Mouse (Mus musculus) hindbrain, embryonic 14.5 days (tissue): ENCODE measurements around the gene Csmd2. TPM values are rescaled to one million over a fixed set of nuclear protein-coding genes. Genes with fewer than 3 reads are reported as not detected.

ENCODE experiments used
- ATAC-seq: fragments of 200-750 bp; cut with Nextera tagmentation; 2 replicates; pipeline ENCODE4 v1.8.0; 2017; ENCODE audit warnings: moderate number of reproducible peaks, mild to moderate bottlenecking, moderate TSS enrichment, moderate library complexity; ENCODE audit not compliant: low FRiP score
- DNase-seq: peaks from one replicate; pipeline ENCODE4 v3.0.0-alpha.2; 2015; ENCODE audit warnings: low spot score
- H3K27ac ChIP-seq: fragments of 300-500 bp; sonication (generic); 2 replicates; pipeline ENCODE4 v1.5.1; 2014; ENCODE audit warnings: mild to moderate bottlenecking, moderate library complexity
- H3K27me3 ChIP-seq: fragments of 300-500 bp; sonication (generic); 2 replicates; pipeline ENCODE4 v1.6.1; 2014; ENCODE audit warnings: mild to moderate bottlenecking, low read length, mixed read lengths; ENCODE audit not compliant: control insufficient read depth, insufficient read depth
- H3K36me3 ChIP-seq: fragments of 300-500 bp; sonication (generic); replicated peaks from 2 replicates; pipeline ENCODE4 v1.6.1; 2014; ENCODE audit not compliant: control insufficient read depth, insufficient read depth
- H3K4me1 ChIP-seq: fragments of 300-500 bp; sonication (generic); replicated peaks from 2 replicates; pipeline ENCODE4 v1.6.1; 2014; ENCODE audit warnings: antibody characterized with exemption, low read length, mixed read lengths; ENCODE audit not compliant: control insufficient read depth, insufficient read depth
- H3K4me2 ChIP-seq: fragments of 300-500 bp; sonication (generic); replicated peaks from 2 replicates; pipeline ENCODE4 v1.6.1; 2014; ENCODE audit warnings: mild to moderate bottlenecking, moderate library complexity
- H3K4me3 ChIP-seq: fragments of 300-500 bp; sonication (generic); replicated peaks from 2 replicates; pipeline ENCODE4 v1.5.1; 2014; ENCODE audit warnings: mild to moderate bottlenecking, low read length
- H3K9ac ChIP-seq: fragments of 300-500 bp; sonication (generic); 2 replicates; pipeline ENCODE4 v1.6.1; 2014
- H3K9me3 ChIP-seq: fragments of 300-500 bp; sonication (generic); 2 replicates; pipeline ENCODE4 v1.6.1; 2016; ENCODE audit warnings: low read length; ENCODE audit not compliant: control insufficient read depth
- WGBS: fragments of 180-500 bp; shearing (Covaris S2); extraction: QIAGEN DNeasy Blood & Tissue Kit; methylation state at CpG from one replicate; pipeline ENCODE4 v1.1.7; 2014; 5-methylcytosine and 5-hydroxymethylcytosine counted together
- polyA plus RNA-seq: library from polyadenylated mRNA; unstranded; fragments of >200 nt; fragmentation: Nextera tagmentation; extraction: Ambion mirVana; gene quantifications from 2 replicates; pipeline ENCODE4 v1.2.1, GENCODE M21; 2014

Csmd2 gene
- polyA plus RNA-seq, 1 experiment from 2014 or later = 8.3 TPM

DNA sequence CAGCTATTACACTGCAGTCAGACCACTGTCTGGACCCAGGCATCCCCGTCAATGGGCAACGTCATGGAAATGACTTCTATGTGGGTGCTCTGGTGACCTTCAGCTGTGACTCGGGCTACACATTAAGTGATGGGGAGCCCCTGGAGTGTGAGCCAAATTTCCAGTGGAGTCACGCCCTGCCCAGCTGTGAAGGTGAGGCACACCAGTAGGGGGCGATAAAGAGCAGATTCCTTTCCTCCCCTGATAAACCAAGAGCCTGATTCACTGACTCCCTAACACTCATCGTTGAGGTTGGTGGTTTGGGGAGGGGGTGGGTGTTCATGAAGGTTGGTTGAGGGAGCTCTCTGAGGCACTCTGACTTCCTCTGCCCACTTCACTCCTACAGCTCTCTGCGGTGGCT lies 396.1 kb downstream of the Csmd2 start:
- H3K9me3 ChIP-seq = no peaks in the 10 kb centered on the region
- DNase-seq (no peak), ATAC-seq (no peak)
- no peaks in the 10 kb centered on the region for H3K27me3 ChIP-seq
- no peak overlapping the region for H3K9ac ChIP-seq
- H3K4me1 ChIP-seq = no peaks in the 10 kb centered on the region
- peaks cover 33% of the 10 kb centered on the region for H3K36me3 ChIP-seq
- H3K4me3 ChIP-seq = no peak overlapping the region
- H3K27ac ChIP-seq = no peak overlapping the region
- no peak overlapping the region for H3K4me2 ChIP-seq
- 93% methylated on average over 7 of the region's 7 CpGs for WGBS

DNA sequence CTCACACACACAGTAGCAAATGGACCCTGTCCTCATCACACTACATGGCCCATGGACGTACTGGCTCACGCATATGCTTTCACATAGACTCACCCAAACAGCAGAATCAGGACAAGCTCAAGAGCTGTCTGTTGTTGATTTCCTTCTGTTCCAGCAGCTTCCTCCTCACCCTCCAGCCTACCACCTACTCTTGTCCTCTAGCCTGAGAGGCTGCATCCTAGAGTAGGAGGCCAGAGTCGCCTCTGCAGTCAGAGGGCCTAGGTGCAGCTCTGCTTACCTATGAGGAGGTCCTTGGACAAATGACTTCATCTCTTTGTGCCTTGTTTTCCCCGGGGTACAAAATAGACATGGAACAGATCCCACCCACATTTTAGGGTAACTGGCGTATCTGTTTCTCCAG lies 403.8 kb downstream of the Csmd2 start:
- no peak for DNase-seq
- Histone ChIP-seq H3K27ac (no peak overlapping the region), H3K4me2 (no peak overlapping the region), H3K9ac (no peak overlapping the region), H3K4me1 (peaks cover 3% of the 10 kb centered on the region; the same call in 1 of the 2 replicates), H3K9me3 (no peaks in the 10 kb centered on the region), H3K4me3 (no peak overlapping the region), H3K36me3 (peaks cover 31% of the 10 kb centered on the region), H3K27me3 (no peaks in the 10 kb centered on the region)
- no peak for ATAC-seq
- 91% methylated on average over 5 of the region's 5 CpGs for WGBS

DNA sequence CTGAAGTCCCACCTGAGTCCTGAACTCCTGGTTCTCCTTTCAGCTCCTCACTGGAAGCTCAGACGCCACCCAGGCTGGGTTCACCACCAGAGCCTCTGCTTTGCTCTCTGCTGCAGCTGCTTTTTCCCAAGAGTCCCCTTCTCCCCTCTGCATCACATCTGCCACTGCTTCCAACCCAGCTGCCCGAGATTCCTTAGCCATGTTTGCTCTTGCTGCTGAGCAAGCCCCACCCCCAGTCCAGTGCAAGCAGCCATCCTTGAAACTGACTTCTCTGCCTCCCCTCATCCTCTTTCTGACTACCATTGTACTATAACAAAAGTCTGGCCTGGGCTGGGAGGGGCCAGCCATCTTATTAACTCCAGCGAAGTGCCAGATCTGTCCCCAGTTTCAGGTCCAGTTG lies 404.6 kb downstream of the Csmd2 start:
- H3K9ac ChIP-seq = no peak overlapping the region
- H3K4me1 ChIP-seq = peaks cover 10% of the 10 kb centered on the region; the same call in 1 of the 2 replicates
- no peak overlapping the region for H3K27ac ChIP-seq
- ATAC-seq (no peak), DNase-seq (no peak)
- no peaks in the 10 kb centered on the region for H3K9me3 ChIP-seq
- H3K4me3 ChIP-seq = no peak overlapping the region
- H3K36me3 ChIP-seq = peaks cover 29% of the 10 kb centered on the region
- WGBS = 15% methylated on average over 3 of the region's 3 CpGs
- no peak overlapping the region for H3K4me2 ChIP-seq
- no peaks in the 10 kb centered on the region for H3K27me3 ChIP-seq

DNA sequence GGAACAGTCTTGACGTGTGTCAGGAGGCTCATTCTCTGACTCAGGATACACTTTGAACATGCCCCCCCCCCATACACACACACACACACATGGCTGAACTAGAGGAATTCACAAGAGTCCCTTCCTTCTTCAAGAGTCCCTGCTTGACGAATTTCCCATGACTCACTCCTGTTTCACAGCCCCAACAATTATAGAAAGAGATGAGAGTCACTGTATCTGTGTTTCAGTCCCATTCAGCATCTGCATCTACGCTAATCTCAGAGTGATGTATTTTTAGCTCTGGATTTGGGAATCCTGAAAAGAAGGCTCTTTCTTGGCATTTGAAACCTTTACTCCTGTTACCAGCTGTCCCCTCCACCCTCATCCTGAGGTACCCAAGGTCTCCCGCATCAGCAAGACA lies 406.2 kb downstream of the Csmd2 start:
- DNase-seq = no peak
- Histone ChIP-seq H3K4me2 (no peak overlapping the region), H3K4me3 (no peak overlapping the region), H3K9ac (no peak overlapping the region), H3K4me1 (peaks cover 10% of the 10 kb centered on the region; the same call in 1 of the 2 replicates), H3K27ac (no peak overlapping the region), H3K27me3 (no peaks in the 10 kb centered on the region), H3K36me3 (peaks cover 20% of the 10 kb centered on the region; the same call in 1 of the 2 replicates), H3K9me3 (no peaks in the 10 kb centered on the region)
- no peak for ATAC-seq
- WGBS = 90% methylated on average over 4 of the region's 4 CpGs

DNA sequence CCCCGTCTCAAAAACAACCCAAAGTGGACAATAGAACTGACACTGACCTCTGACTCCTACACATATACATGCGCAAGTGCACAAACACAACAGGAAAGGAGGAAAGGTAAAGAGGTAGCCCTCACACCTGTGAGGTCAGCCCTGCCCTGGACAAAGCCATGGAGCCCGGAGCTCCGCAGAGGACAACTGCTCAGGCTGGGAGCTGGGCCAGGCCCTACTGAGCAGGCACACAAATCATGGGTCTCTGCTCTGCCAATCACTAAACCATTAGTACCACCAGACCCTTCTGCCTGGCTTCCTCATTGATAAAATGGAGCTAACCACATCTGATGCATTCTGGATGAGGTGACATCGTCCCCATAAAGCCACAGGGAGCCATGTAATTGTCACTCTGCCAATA lies 409.0 kb downstream of the Csmd2 start:
- Histone ChIP-seq H3K4me3 (no peak overlapping the region), H3K9ac (no peak overlapping the region), H3K9me3 (no peaks in the 10 kb centered on the region), H3K4me2 (no peak overlapping the region), H3K27ac (no peak overlapping the region; the same call in 1 of the 2 replicates), H3K36me3 (peaks cover 15% of the 10 kb centered on the region; the same call in 1 of the 2 replicates), H3K4me1 (peaks cover 17% of the 10 kb centered on the region; the same call in 1 of the 2 replicates), H3K27me3 (no peaks in the 10 kb centered on the region)
- DNase-seq = no peak
- 75% methylated on average over 5 of the region's 5 CpGs for WGBS
- no peak for ATAC-seq

DNA sequence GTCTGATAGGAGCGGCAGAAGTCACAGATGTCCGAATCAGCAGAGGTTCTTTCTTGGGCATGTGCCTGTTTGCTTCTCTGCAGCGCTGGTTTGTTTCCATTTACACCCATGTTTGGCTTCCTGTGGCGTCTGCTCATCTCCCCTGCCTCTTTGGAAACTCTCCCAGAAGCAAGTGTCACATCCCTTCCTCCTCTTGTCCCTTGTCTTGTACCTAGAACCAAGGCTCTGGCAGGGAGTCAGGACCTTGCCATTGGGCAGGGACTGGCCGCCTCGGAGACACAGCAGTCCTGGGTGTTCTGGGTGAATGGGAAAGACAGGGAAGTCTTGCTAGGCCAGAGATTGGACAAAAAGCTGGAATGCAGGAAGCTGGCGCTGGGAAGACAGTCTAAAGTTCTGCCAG lies 410.1 kb downstream of the Csmd2 start:
- H3K27me3 ChIP-seq = no peaks in the 10 kb centered on the region
- no peak for DNase-seq
- no peak overlapping the region for H3K9ac ChIP-seq
- no peak overlapping the region for H3K4me2 ChIP-seq
- no peaks in the 10 kb centered on the region for H3K9me3 ChIP-seq
- no peak overlapping the region for H3K4me3 ChIP-seq
- 0 out of 2 replicates have a peak, but pooled peaks cover 17% of the 10 kb centered on the region for H3K36me3 ChIP-seq
- H3K4me1 ChIP-seq = 0 out of 2 replicates have a peak, but pooled peaks cover 14% of the 10 kb centered on the region
- no peak overlapping the region; the same call in none of the 2 replicates for H3K27ac ChIP-seq
- no peak for ATAC-seq
- 77% methylated on average over 7 of the region's 7 CpGs for WGBS

DNA sequence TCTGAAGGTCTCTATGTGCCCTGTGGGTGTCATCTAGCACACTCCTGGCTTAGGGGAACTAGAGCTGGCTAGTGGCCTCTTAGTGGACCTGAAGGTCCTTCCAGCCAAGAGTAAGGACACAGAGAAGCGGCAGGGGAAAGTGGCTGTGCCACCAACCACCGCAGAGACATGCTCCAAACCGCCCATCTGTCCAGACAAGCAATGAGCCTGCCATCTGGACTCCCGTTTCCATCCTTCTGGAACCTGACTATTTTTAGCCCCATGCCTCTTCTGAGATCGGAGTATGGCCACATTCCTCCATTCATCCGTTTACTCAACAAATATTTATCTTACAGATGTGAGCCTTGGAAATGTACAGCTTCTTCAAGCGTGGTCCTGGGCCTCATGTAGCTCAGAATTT lies 411.3 kb downstream of the Csmd2 start:
- ATAC-seq = no peak

DNA sequence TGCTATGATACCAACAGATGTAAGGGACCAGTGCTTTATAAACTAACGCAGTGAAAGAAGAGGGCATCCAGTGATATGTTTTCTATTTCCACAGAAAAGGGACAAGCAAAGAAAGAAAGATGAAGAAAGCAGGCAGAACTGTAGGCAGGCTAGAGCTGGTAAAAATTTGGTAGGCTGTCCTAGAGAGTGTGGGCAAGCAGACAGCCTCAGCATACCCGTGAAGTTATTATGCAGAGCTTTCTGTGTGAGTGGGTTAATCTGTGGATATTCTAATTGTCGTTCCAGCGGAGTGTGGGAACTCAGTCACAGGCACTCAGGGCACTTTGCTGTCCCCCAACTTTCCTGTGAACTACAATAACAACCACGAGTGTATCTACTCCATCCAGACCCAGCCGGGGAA lies 412.4 kb downstream of the Csmd2 start:
- Histone ChIP-seq H3K9me3 (no peaks in the 10 kb centered on the region), H3K36me3 (peaks cover 4% of the 10 kb centered on the region; the same call in 1 of the 2 replicates), H3K27me3 (no peaks in the 10 kb centered on the region), H3K4me1 (0 out of 2 replicates have a peak, but pooled peaks cover 18% of the 10 kb centered on the region), H3K4me3 (no peak overlapping the region), H3K9ac (no peak overlapping the region), H3K4me2 (no peak overlapping the region), H3K27ac (no peak overlapping the region)
- 80% methylated on average over 6 of the region's 6 CpGs for WGBS
- DNase-seq = no peak
- ATAC-seq = no peak

More for the DNA sequence above, 411.3 kb downstream of the Csmd2 start:
- 71% methylated on average over 7 of the region's 7 CpGs for WGBS
- no peak overlapping the region for H3K4me3 ChIP-seq
- no peak overlapping the region for H3K9ac ChIP-seq
- no peaks in the 10 kb centered on the region for H3K27me3 ChIP-seq
- no peak overlapping the region for H3K4me2 ChIP-seq
- no peak for DNase-seq
- H3K9me3 ChIP-seq = no peaks in the 10 kb centered on the region
- 0 out of 2 replicates have a peak, but pooled peaks cover 14% of the 10 kb centered on the region for H3K4me1 ChIP-seq
- 0 out of 2 replicates have a peak, but pooled peaks cover 14% of the 10 kb centered on the region for H3K36me3 ChIP-seq
- no peak overlapping the region; the same call in 1 of the 2 replicates for H3K27ac ChIP-seq

DNA sequence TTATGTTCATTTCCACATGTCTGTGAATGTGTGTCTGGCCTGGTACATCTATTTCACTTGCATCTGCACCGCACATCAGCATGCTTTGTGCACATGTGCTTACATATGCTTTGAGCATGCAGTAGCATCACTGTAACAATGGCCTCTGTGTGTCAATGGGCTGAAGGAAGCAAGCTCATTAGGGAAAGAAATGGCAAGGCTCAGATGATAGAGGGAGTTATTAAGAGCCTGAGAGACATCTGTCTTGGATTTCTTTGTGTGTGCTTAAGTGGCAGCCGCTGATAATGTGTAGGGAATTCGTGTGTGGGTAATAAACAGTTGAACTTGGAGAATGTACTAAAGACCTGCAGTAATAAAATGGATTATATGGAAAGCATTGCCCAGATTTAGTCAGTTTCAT lies 413.9 kb downstream of the Csmd2 start:
- Histone ChIP-seq H3K4me1 (0 out of 2 replicates have a peak, but pooled peaks cover 17% of the 10 kb centered on the region), H3K9me3 (no peaks in the 10 kb centered on the region), H3K9ac (no peak overlapping the region), H3K4me3 (no peak overlapping the region), H3K27me3 (no peaks in the 10 kb centered on the region), H3K4me2 (no peak overlapping the region), H3K27ac (0 out of 2 replicates have a peak overlapping the region, but pooled peaks have one; percentile 16), H3K36me3 (peaks cover 3% of the 10 kb centered on the region; the same call in 1 of the 2 replicates)
- no peak for DNase-seq
- WGBS = 61% methylated on average over 3 of the region's 3 CpGs
- ATAC-seq = no peak

DNA sequence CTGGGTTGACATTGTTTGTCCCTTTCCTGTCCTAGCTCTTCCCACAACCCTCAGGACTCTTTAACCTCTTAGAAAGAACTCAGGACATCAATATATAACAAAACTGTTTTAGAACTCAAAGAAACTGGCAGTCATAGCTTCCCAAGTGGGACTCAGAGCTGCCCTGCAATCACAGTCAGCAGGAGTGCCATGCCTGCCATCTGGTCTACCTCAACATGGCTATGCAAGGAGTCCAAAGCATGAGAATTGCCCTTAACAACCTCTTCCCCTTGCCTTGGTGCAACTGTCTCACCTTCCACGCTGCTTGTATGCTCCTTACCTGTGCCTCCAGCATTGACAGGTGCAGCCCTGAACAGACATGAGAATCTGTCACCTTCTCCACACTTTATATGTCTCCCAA lies 415.0 kb downstream of the Csmd2 start:
- ATAC-seq (no peak), DNase-seq (no peak)
- WGBS = 78% methylated on average over 1 of the region's 1 CpGs
- Histone ChIP-seq H3K4me3 (no peak overlapping the region), H3K9ac (no peak overlapping the region), H3K4me1 (0 out of 2 replicates have a peak, but pooled peaks cover 14% of the 10 kb centered on the region), H3K36me3 (peaks cover 3% of the 10 kb centered on the region; the same call in 1 of the 2 replicates), H3K27ac (no peak overlapping the region), H3K27me3 (no peaks in the 10 kb centered on the region), H3K9me3 (no peaks in the 10 kb centered on the region), H3K4me2 (no peak overlapping the region)
